Mouse (Mus musculus) lung, postnatal 0 days (tissue): Measurements from ENCODE around the gene Tbcel.

Source experiments
- CTCF ChIP-seq: IDR thresholded peaks from 2 replicates; pipeline ENCODE4 v1.5.1; 2016; ENCODE audit warnings: antibody characterized with exemption, mild to moderate bottlenecking
- EP300 ChIP-seq: IDR thresholded peaks from 2 replicates; pipeline ENCODE4 v1.6.1; 2016; ENCODE audit warnings: antibody characterized with exemption, mild to moderate bottlenecking, control low read depth

DNA sequence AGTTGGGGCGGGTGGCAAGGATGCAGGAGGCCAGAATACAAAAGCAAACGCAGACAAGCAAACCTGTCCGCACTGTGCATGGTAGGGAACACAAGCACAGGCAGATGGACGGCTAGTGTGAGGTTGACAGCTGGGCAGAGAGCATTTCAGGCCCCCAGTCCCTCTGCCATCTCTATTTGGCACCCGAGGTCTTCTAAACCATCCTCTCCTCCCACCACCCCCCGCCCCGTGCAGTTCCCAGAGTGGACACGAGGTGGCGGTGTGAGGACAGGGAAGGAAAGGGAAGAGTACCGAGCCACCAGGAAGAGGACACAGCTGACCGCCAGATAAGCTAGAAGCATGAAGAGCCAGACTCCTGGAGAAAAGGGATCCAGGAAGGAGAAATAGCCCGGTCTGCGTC is 42.5 kb upstream of the Tbcel start:
- TF ChIP-seq EP300 (no peak), CTCF (peak; percentile 96)
